Mouse (Mus musculus) heart, embryonic 11.5 days (tissue): ENCODE results near the gene Ifnb1. TPM values are rescaled to one million over a fixed set of nuclear protein-coding genes. Genes with fewer than 3 reads are reported as not detected.

Experiments used
- ATAC-seq: fragments of 200-750 bp; cut with Nextera tagmentation; replicated peaks from 2 replicates; pipeline ENCODE4 v1.8.0; 2017; ENCODE audit warnings: moderate library complexity; ENCODE audit not compliant: insufficient number of reproducible peaks, low FRiP score, low TSS enrichment
- H3K27ac ChIP-seq: fragments of 300-500 bp; sonication (generic); 2 replicates; pipeline ENCODE4 v1.5.1; 2014; ENCODE audit warnings: mild to moderate bottlenecking, low read depth, low read length
- H3K27me3 ChIP-seq: fragments of 300-500 bp; sonication (generic); 2 replicates; pipeline ENCODE4 v1.6.1; 2014; ENCODE audit warnings: mild to moderate bottlenecking, low read length, mixed read lengths; ENCODE audit not compliant: control insufficient read depth, insufficient read depth
- H3K36me3 ChIP-seq: fragments of 300-500 bp; sonication (generic); 2 replicates; pipeline ENCODE4 v1.6.1; 2014; ENCODE audit warnings: mild to moderate bottlenecking, low read length, moderate library complexity, mixed read lengths; ENCODE audit not compliant: control insufficient read depth, insufficient read depth
- H3K4me1 ChIP-seq: fragments of 300-500 bp; sonication (generic); 2 replicates; pipeline ENCODE4 v1.6.1; 2014; ENCODE audit warnings: low read length; ENCODE audit not compliant: control insufficient read depth, insufficient read depth
- H3K4me2 ChIP-seq: fragments of 300-500 bp; sonication (generic); 2 replicates; pipeline ENCODE4 v1.6.1; 2014; ENCODE audit warnings: mild to moderate bottlenecking, moderate library complexity
- H3K4me3 ChIP-seq: fragments of 300-500 bp; sonication (generic); 2 replicates; pipeline ENCODE4 v1.5.1; 2014; ENCODE audit warnings: low read depth, low read length
- H3K9ac ChIP-seq: fragments of 300-500 bp; sonication (generic); 2 replicates; pipeline ENCODE4 v1.6.1; 2014; ENCODE audit warnings: mild to moderate bottlenecking, low read depth, low read length, moderate library complexity
- H3K9me3 ChIP-seq: fragments of 300-500 bp; sonication (generic); replicated peaks from 2 replicates; pipeline ENCODE4 v1.6.1; 2016; ENCODE audit warnings: low read length; ENCODE audit not compliant: control insufficient read depth
- whole genome bisulfite sequencing: fragments of 180-500 bp; shearing (Covaris S2); extraction: QIAGEN DNeasy Blood & Tissue Kit; methylation state at CpG from one replicate; pipeline ENCODE4 v1.1.7; 2014; ENCODE audit not compliant: insufficient replicate concordance; 5-methylcytosine and 5-hydroxymethylcytosine counted together
- polyA plus RNA-seq: library from polyadenylated mRNA; unstranded; fragments of >200 nt; fragmentation: Nextera tagmentation; extraction: Ambion mirVana; gene quantifications from 2 replicates; pipeline ENCODE4 v1.2.1, GENCODE M21; 2014

Ifnb1 gene
- polyA plus RNA-seq, 1 experiment from 2014 or later: not detected

- no peak for ATAC-seq
- Histone ChIP-seq H3K27ac (no peak overlapping the region), H3K9ac (no peak overlapping the region), H3K9me3 (no peaks in the 10 kb centered on the region), H3K36me3 (no peaks in the 10 kb centered on the region), H3K27me3 (no peaks in the 10 kb centered on the region), H3K4me3 (no peak overlapping the region), H3K4me1 (no peaks in the 10 kb centered on the region), H3K4me2 (no peak overlapping the region)
- 71% methylated on average over 7 of the region's 7 CpGs for WGBS
Measured at GRCm38 (mm10) chr4:88536640-88537039, 14.1 kb upstream of the Ifnb1 start.

- no peak for ATAC-seq
- H3K27me3 ChIP-seq: no peaks in the 10 kb centered on the region
- H3K9me3 ChIP-seq: no peaks in the 10 kb centered on the region
- no peak overlapping the region for H3K27ac ChIP-seq
- H3K4me2 ChIP-seq: no peak overlapping the region
- 67% methylated on average over 1 of the region's 1 CpGs for WGBS
- H3K4me3 ChIP-seq: no peak overlapping the region
- no peaks in the 10 kb centered on the region for H3K36me3 ChIP-seq
- no peak overlapping the region for H3K9ac ChIP-seq
- H3K4me1 ChIP-seq: no peaks in the 10 kb centered on the region
Measured at GRCm38 (mm10) chr4:88535742-88536141, 13.2 kb upstream of the Ifnb1 start.

GRCm38 (mm10) chr4:88534903-88535302 is 12.3 kb upstream of the Ifnb1 start:
- WGBS: 80% methylated on average over 1 of the region's 1 CpGs
- no peak overlapping the region for H3K4me3 ChIP-seq
- no peak overlapping the region for H3K9ac ChIP-seq
- no peak overlapping the region for H3K4me2 ChIP-seq
- no peak overlapping the region for H3K27ac ChIP-seq
- no peak for ATAC-seq
- H3K27me3 ChIP-seq: no peaks in the 10 kb centered on the region
- H3K4me1 ChIP-seq: no peaks in the 10 kb centered on the region
- no peaks in the 10 kb centered on the region for H3K9me3 ChIP-seq
- H3K36me3 ChIP-seq: no peaks in the 10 kb centered on the region

- no peaks in the 10 kb centered on the region for H3K27me3 ChIP-seq
- H3K9me3 ChIP-seq: no peaks in the 10 kb centered on the region
- WGBS: 87% methylated on average over 2 of the region's 2 CpGs
- no peak overlapping the region for H3K27ac ChIP-seq
- ATAC-seq: no peak
- no peaks in the 10 kb centered on the region for H3K4me1 ChIP-seq
- H3K9ac ChIP-seq: no peak overlapping the region
- no peak overlapping the region for H3K4me3 ChIP-seq
- no peak overlapping the region for H3K4me2 ChIP-seq
- H3K36me3 ChIP-seq: no peaks in the 10 kb centered on the region
Measured at GRCm38 (mm10) chr4:88533499-88533898, 10.9 kb upstream of the Ifnb1 start.

- no peak for ATAC-seq
- WGBS: 71% methylated on average over 2 of the region's 2 CpGs
- H3K9ac ChIP-seq: no peak overlapping the region
- H3K9me3 ChIP-seq: no peaks in the 10 kb centered on the region
- H3K27me3 ChIP-seq: no peaks in the 10 kb centered on the region
- H3K36me3 ChIP-seq: no peaks in the 10 kb centered on the region
- no peak overlapping the region for H3K27ac ChIP-seq
- H3K4me1 ChIP-seq: no peaks in the 10 kb centered on the region
- no peak overlapping the region for H3K4me2 ChIP-seq
- H3K4me3 ChIP-seq: no peak overlapping the region
Measured at GRCm38 (mm10) chr4:88530892-88531291, 8.3 kb upstream of the Ifnb1 start.

GRCm38 (mm10) chr4:88530271-88530670 is 7.7 kb upstream of the Ifnb1 start:
- Histone ChIP-seq H3K27me3 (no peaks in the 10 kb centered on the region), H3K9ac (no peak overlapping the region), H3K4me1 (no peaks in the 10 kb centered on the region), H3K4me3 (no peak overlapping the region), H3K4me2 (no peak overlapping the region), H3K36me3 (no peaks in the 10 kb centered on the region), H3K9me3 (no peaks in the 10 kb centered on the region), H3K27ac (no peak overlapping the region)
- WGBS: 65% methylated on average over 4 of the region's 4 CpGs
- no peak for ATAC-seq

GRCm38 (mm10) chr4:88526379-88527049 is 3.9 kb upstream of the Ifnb1 start:
- H3K27me3 ChIP-seq: no peaks in the 10 kb centered on the region
- no peak for ATAC-seq
- no peak overlapping the region for H3K9ac ChIP-seq
- H3K9me3 ChIP-seq: no peaks in the 10 kb centered on the region
- H3K4me2 ChIP-seq: no peak overlapping the region
- no peaks in the 10 kb centered on the region for H3K4me1 ChIP-seq
- no peak overlapping the region for H3K4me3 ChIP-seq
- no peak overlapping the region for H3K27ac ChIP-seq
- no peaks in the 10 kb centered on the region for H3K36me3 ChIP-seq
- WGBS: 77% methylated on average over 5 of the region's 5 CpGs

- Histone ChIP-seq H3K27me3 (no peaks in the 10 kb centered on the region), H3K4me1 (no peaks in the 10 kb centered on the region), H3K9me3 (no peaks in the 10 kb centered on the region), H3K36me3 (no peaks in the 10 kb centered on the region), H3K4me3 (no peak overlapping the region), H3K9ac (no peak overlapping the region), H3K27ac (no peak overlapping the region), H3K4me2 (no peak overlapping the region)
- no peak for ATAC-seq
- 73% methylated on average over 3 of the region's 3 CpGs for WGBS
Measured at GRCm38 (mm10) chr4:88525393-88525792, 2.8 kb upstream of the Ifnb1 start.

GRCm38 (mm10) chr4:88523241-88523640 is 667 bp upstream of the Ifnb1 start:
- no peaks in the 10 kb centered on the region for H3K27me3 ChIP-seq
- no peak overlapping the region for H3K4me2 ChIP-seq
- no peaks in the 10 kb centered on the region for H3K9me3 ChIP-seq
- ATAC-seq: no peak
- H3K4me3 ChIP-seq: no peak overlapping the region
- H3K9ac ChIP-seq: no peak overlapping the region
- H3K27ac ChIP-seq: no peak overlapping the region
- H3K36me3 ChIP-seq: no peaks in the 10 kb centered on the region
- H3K4me1 ChIP-seq: 0 out of 2 replicates have a peak, but pooled peaks cover 2% of the 10 kb centered on the region
